Mouse (Mus musculus) adrenal gland (tissue): Measurements from ENCODE around the gene Zfp106.

Experiments used
- intact Hi-C: fragments of 180-260 bp; cut with DNase I; formaldehyde crosslinking; loops from one replicate; pipeline ENCODE4 v1.15.1; 2025

Zfp106 gene

GRCm38 (mm10) chr2:120558813-120559212 lies 4.8 kb downstream of the Zfp106 start:
- intact Hi-C loops, result no loop called here

- intact Hi-C loops, result no loop called here
Measured at GRCm38 (mm10) chr2:120556868-120557267, 6.8 kb downstream of the Zfp106 start.

GRCm38 (mm10) chr2:120544732-120545131 lies 18.9 kb downstream of the Zfp106 start:
- intact Hi-C loops, result no loop called here

GRCm38 (mm10) chr2:120539778-120540208 lies 23.9 kb downstream of the Zfp106 start:
- intact Hi-C loops, result no loop called here

- intact Hi-C loops, result no loop called here
Measured at GRCm38 (mm10) chr2:120539333-120539732, 24.3 kb downstream of the Zfp106 start.

GRCm38 (mm10) chr2:120531223-120531622 lies 32.4 kb downstream of the Zfp106 start:
- intact Hi-C loops, result no loop called here

- intact Hi-C loops, result no loop called here
Measured at GRCm38 (mm10) chr2:120529531-120529930, 34.1 kb downstream of the Zfp106 start.

- intact Hi-C loops, result no loop called here
Measured at GRCm38 (mm10) chr2:120526771-120527170, 36.9 kb downstream of the Zfp106 start.

- intact Hi-C loops, result no loop called here
Measured at GRCm38 (mm10) chr2:120518547-120519210, 45.0 kb downstream of the Zfp106 start.

- intact Hi-C loops, result no loop called here
Measured at GRCm38 (mm10) chr2:120514181-120514580, 49.5 kb downstream of the Zfp106 start.

- intact Hi-C loops, result no loop called here
Measured at GRCm38 (mm10) chr2:120503992-120504391, 59.7 kb downstream of the Zfp106 start.

- intact Hi-C loops, result no loop called here
Measured at GRCm38 (mm10) chr2:120503094-120503493, 60.5 kb downstream of the Zfp106 start.

- intact Hi-C loops, result no loop called here
Measured at GRCm38 (mm10) chr2:120502605-120502990, 61.0 kb downstream of the Zfp106 start.

GRCm38 (mm10) chr2:120501931-120502604 lies 61.6 kb downstream of the Zfp106 start:
- intact Hi-C loops, result no loop called here

GRCm38 (mm10) chr2:120501136-120501918 lies 62.3 kb downstream of the Zfp106 start:
- intact Hi-C loops, result no loop called here

GRCm38 (mm10) chr2:120499971-120500471 lies 63.6 kb downstream of the Zfp106 start:
- intact Hi-C loops, result no loop called here

GRCm38 (mm10) chr2:120496511-120496910 lies 67.1 kb downstream of the Zfp106 start:
- intact Hi-C loops, result no loop called here

- intact Hi-C loops, result no loop called here
Measured at GRCm38 (mm10) chr2:120493254-120493653, 70.4 kb downstream of the Zfp106 start.

GRCm38 (mm10) chr2:120484241-120484640 lies 79.4 kb downstream of the Zfp106 start:
- intact Hi-C loops, result loop anchor here (5.0 kb wide), 2 partner anchors 123 to 203 kb away; partner anchors contain the start of genes Haus2 and Lrrc57

GRCm38 (mm10) chr2:120482506-120483389 lies 80.9 kb downstream of the Zfp106 start:
- intact Hi-C loops, result loop anchor here (5.0 kb wide), 2 partner anchors 125 to 205 kb away; partner anchors contain the start of genes Haus2 and Lrrc57

- intact Hi-C loops, result loop anchor here (5.0 kb wide), 2 partner anchors 125 to 205 kb away; partner anchors contain the start of genes Haus2 and Lrrc57
Measured at GRCm38 (mm10) chr2:120481921-120482320, 81.7 kb downstream of the Zfp106 start.
